Mouse (Mus musculus) heart, postnatal 0 days (tissue): Measurements from ENCODE around the gene Comt. TPM values are rescaled to one million over a fixed set of nuclear protein-coding genes. Genes with fewer than 3 reads are reported as not detected.

Source experiments
- ATAC-seq: fragments of 200-750 bp; cut with Nextera tagmentation; 2 replicates; pipeline ENCODE4 v1.8.0; 2017; ENCODE audit warnings: low read depth, moderate number of reproducible peaks, moderate library complexity; ENCODE audit not compliant: insufficient read depth
- DNase-seq: peaks from one replicate; pipeline ENCODE4 v3.0.0-alpha.2; 2016; ENCODE audit warnings: low spot score
- H3K27ac ChIP-seq: fragments of 300-500 bp; sonication (generic); 2 replicates; pipeline ENCODE4 v1.5.1; 2014; ENCODE audit warnings: low read depth, mild to moderate bottlenecking
- H3K27me3 ChIP-seq: fragments of 300-500 bp; sonication (generic); 2 replicates; pipeline ENCODE4 v1.6.1; 2014; ENCODE audit warnings: low read length, mixed read lengths; ENCODE audit not compliant: control insufficient read depth, insufficient read depth
- H3K36me3 ChIP-seq: fragments of 300-500 bp; sonication (generic); replicated peaks from 2 replicates; pipeline ENCODE4 v1.6.1; 2014; ENCODE audit warnings: low read length, mixed read lengths; ENCODE audit not compliant: control insufficient read depth, insufficient read depth
- H3K4me1 ChIP-seq: fragments of 300-500 bp; sonication (generic); 2 replicates; pipeline ENCODE4 v1.6.1; 2014; ENCODE audit warnings: antibody characterized with exemption; ENCODE audit not compliant: control insufficient read depth, insufficient read depth
- H3K4me2 ChIP-seq: fragments of 300-500 bp; sonication (generic); 2 replicates; pipeline ENCODE4 v1.6.1; 2014; ENCODE audit warnings: low read depth, mild to moderate bottlenecking, low read length, moderate library complexity
- H3K4me3 ChIP-seq: fragments of 300-500 bp; sonication (generic); 2 replicates; pipeline ENCODE4 v1.5.1; 2014; ENCODE audit warnings: low read depth, low read length
- H3K9ac ChIP-seq: fragments of 300-500 bp; sonication (generic); replicated peaks from 2 replicates; pipeline ENCODE4 v1.6.1; 2014; ENCODE audit warnings: low read depth, low read length, mixed read lengths
- H3K9me3 ChIP-seq: fragments of 300-500 bp; sonication (generic); replicated peaks from 2 replicates; pipeline ENCODE4 v1.6.1; 2016; ENCODE audit warnings: low read length; ENCODE audit not compliant: control insufficient read depth
- CTCF ChIP-seq: IDR thresholded peaks from 2 replicates; pipeline ENCODE4 v1.5.1; 2016; ENCODE audit warnings: antibody characterized with exemption, control low read depth, low read depth
- EP300 ChIP-seq: IDR thresholded peaks from 2 replicates; pipeline ENCODE4 v1.6.1; 2016; ENCODE audit warnings: antibody characterized with exemption, low read depth
- WGBS: fragments of 180-500 bp; shearing (Covaris S2); extraction: QIAGEN DNeasy Blood & Tissue Kit; methylation state at CpG from one replicate; pipeline ENCODE4 v1.1.7; 2014; 5-methylcytosine and 5-hydroxymethylcytosine counted together
- polyA plus RNA-seq: library from polyadenylated mRNA; unstranded; fragments of >200 nt; fragmentation: Nextera tagmentation; extraction: Ambion mirVana; gene quantifications from 2 replicates; pipeline ENCODE4 v1.2.1, GENCODE M21; 2015
- total RNA-seq: library from RNA; depleted of rRNA; stranded (reverse); fragments of >200 nt; gene quantifications from 2 replicates; pipeline ENCODE4 v1.2.3, GENCODE M21; 2014; ENCODE audit warnings: low replicate concordance

Gene Comt
- total and polyA plus RNA-seq, 2 experiments from 2014 or later: 155 to 168 TPM

DNA sequence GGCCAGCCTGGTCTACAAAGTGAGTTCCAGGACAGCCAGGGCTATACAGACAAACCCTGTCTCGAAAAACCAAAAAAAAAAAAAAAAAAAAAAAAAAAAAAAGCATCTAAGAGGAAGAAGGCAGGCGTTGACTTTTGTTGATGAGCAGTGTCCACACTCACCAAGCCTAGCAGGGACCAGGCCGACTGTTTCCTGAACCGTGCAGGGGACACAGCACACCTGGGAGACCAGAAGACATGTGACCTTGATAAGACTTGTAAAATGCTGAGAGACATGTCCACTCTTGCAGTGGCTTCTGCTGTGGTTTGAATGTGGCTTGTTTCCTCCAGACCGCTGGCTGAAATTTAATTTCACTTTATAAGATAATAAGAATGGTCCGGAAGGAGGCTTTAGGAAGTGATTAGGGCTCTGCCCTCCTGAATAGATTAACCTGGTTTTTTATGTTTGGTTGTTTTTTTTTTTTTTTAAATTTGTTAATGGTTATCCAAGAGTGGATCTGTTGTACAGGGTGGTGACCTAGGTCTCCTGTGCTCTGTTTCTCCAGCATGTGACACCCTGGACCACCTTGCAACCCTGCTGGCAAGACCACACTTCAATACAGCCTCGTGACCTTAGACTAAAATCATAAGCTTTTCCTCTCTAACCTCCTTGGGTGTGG lies 50.2 kb downstream of the Comt start:
- no peaks in the 10 kb centered on the region for H3K27me3 ChIP-seq
- no peak for DNase-seq
- 68% methylated on average over 7 of the region's 7 CpGs for WGBS
- no peak overlapping the region for H3K9ac ChIP-seq
- no peak overlapping the region for H3K4me2 ChIP-seq
- H3K9me3 ChIP-seq: no peaks in the 10 kb centered on the region
- H3K4me1 ChIP-seq: peaks cover 17% of the 10 kb centered on the region
- no peak overlapping the region for H3K4me3 ChIP-seq
- no peak for ATAC-seq
- no peak overlapping the region for H3K27ac ChIP-seq
- H3K36me3 ChIP-seq: no peaks in the 10 kb centered on the region
- TF ChIP-seq CTCF: no peak
- no peak for TF ChIP-seq EP300

DNA sequence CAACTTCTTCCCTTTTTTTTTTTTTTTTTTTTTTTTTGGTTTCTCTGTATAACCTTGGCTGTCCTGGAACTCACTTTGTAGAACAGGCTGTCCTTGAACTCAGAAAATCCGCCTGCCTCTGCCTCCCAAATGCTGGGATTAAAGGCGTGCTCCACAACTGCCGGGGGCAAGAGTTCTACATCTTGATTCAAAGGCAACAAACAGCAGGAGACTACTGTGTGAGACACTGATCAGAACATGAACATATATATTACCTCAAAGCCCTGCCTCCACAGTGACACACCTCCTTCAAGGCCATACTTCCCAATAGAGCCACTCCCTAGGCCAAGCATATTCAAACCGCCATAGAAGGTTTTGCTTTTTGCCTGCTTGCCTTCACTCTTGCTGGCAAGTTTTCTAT lies 53.0 kb downstream of the Comt start:
- no peak for ATAC-seq
- 92% methylated on average over 4 of the region's 4 CpGs for WGBS
- H3K27ac ChIP-seq: no peak overlapping the region
- H3K4me3 ChIP-seq: no peak overlapping the region
- H3K9ac ChIP-seq: no peak overlapping the region
- TF ChIP-seq EP300: no peak
- no peak for TF ChIP-seq CTCF
- peaks cover 7% of the 10 kb centered on the region; the same call in 1 of the 2 replicates for H3K4me1 ChIP-seq
- no peaks in the 10 kb centered on the region for H3K9me3 ChIP-seq
- no peak for DNase-seq
- H3K36me3 ChIP-seq: no peaks in the 10 kb centered on the region
- no peaks in the 10 kb centered on the region for H3K27me3 ChIP-seq
- no peak overlapping the region for H3K4me2 ChIP-seq

DNA sequence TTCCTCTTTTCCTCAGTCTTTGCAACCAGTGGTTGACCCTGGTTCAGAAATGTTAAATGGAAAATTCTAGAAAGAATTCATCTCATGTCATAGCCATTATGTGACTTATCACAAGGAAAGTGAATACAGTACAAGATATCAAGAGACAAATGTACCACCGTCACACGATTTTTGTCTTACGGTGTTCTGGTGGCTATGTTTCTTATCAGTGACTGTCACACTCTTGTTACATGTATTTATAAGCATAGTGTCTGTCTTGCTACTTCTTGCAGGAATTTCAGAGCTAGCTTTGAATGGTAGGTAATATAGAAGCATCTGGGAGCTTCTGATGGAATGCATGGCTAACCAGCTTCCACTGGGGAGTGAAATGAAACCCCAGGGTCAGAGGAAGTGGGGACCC lies 56.5 kb downstream of the Comt start:
- DNase-seq (no peak), ATAC-seq (no peak)
- Histone ChIP-seq H3K9ac (no peak overlapping the region), H3K27me3 (no peaks in the 10 kb centered on the region), H3K4me3 (no peak overlapping the region), H3K9me3 (no peaks in the 10 kb centered on the region), H3K36me3 (no peaks in the 10 kb centered on the region), H3K4me1 (no peaks in the 10 kb centered on the region), H3K4me2 (no peak overlapping the region), H3K27ac (no peak overlapping the region)
- WGBS: 55% methylated on average over 3 of the region's 3 CpGs
- TF ChIP-seq CTCF (no peak), EP300 (no peak)

DNA sequence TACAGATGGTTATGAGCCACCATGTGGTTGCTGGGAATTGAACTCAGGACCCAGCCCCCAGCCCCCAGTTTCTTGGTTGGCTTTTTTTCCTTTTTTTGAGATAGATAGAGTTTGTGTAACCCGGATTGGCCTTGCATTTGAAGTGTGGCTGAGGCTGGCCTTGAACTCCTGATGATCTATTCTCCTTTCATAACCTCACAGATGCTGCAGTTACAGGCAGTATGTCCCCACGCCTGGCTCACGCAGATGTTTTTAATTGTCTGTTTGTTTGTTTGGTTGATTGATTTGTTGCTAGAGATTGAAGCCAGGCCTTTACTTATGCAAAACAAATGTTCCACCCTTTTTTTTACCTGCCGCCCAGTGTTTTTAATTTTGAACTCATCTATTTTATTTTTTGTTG lies 59.8 kb downstream of the Comt start:
- ATAC-seq (no peak), DNase-seq (no peak)
- H3K4me1 ChIP-seq: no peaks in the 10 kb centered on the region
- H3K27me3 ChIP-seq: no peaks in the 10 kb centered on the region
- no peak overlapping the region for H3K9ac ChIP-seq
- H3K9me3 ChIP-seq: no peaks in the 10 kb centered on the region
- H3K4me2 ChIP-seq: no peak overlapping the region
- no peak overlapping the region for H3K27ac ChIP-seq
- no peak for TF ChIP-seq EP300
- no peak for TF ChIP-seq CTCF
- 92% methylated on average over 4 of the region's 4 CpGs for WGBS
- H3K4me3 ChIP-seq: no peak overlapping the region
- no peaks in the 10 kb centered on the region for H3K36me3 ChIP-seq

DNA sequence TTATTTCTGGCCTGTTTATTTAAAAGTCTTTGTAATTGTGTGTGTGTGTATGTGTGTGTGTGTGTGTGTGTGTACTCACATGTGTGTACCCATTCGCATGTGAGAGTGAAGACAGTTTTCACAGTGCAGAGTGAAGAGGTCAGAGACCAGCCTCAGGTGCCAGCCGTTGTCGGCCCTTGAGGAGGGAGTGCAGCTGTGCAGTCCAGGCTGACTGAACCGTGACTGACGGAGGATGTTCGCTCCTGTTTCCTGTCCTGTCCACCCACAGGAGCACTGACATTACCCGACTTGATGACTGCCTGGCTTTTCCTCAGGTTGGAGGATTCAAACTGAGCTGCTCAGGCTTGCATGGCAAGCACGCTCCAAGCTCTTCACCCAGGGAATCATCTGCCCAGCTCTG lies 63.7 kb downstream of the Comt start:
- H3K9ac ChIP-seq: no peak overlapping the region
- ATAC-seq (no peak), DNase-seq (no peak)
- no peak overlapping the region for H3K27ac ChIP-seq
- no peaks in the 10 kb centered on the region for H3K36me3 ChIP-seq
- no peak for TF ChIP-seq CTCF
- TF ChIP-seq EP300: no peak
- no peaks in the 10 kb centered on the region for H3K4me1 ChIP-seq
- no peak overlapping the region for H3K4me3 ChIP-seq
- H3K9me3 ChIP-seq: no peaks in the 10 kb centered on the region
- 68% methylated on average over 8 of the region's 8 CpGs for WGBS
- no peak overlapping the region for H3K4me2 ChIP-seq
- no peaks in the 10 kb centered on the region for H3K27me3 ChIP-seq

DNA sequence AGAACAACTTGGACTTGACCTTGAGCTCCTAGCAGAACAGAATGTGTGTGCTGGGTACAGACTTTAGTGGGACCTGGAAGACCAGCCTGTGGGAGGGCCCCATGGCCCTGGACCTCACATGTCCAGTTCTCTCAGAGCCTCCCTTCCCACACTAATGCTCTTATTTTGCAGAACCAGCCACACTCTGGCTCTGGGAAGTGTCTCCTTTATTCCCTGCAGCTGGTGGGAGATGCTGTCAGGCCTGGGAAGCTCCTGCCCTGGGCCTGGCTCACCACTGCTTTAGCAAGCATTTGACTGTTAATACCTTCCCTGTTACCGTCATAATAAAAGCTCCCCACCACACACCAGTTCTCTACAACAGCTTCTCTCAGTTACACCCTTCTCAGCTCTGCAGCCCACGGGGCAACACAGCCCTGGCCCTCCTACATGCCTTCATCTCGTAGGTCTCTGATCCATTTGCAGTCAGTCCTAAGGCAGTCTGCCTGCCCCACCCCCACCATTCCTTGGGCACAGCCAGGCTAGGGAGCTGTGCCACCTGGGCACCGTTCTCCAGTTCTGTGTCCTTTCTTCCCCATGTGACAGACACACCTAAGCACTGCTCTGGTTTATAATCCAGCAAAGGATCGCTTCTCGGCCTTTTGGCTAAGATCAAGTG lies 66.4 kb downstream of the Comt start:
- H3K4me2 ChIP-seq: no peak overlapping the region
- H3K4me3 ChIP-seq: no peak overlapping the region
- no peaks in the 10 kb centered on the region for H3K9me3 ChIP-seq
- no peak for TF ChIP-seq EP300
- TF ChIP-seq CTCF: no peak
- no peaks in the 10 kb centered on the region for H3K36me3 ChIP-seq
- no peaks in the 10 kb centered on the region for H3K27me3 ChIP-seq
- WGBS: 76% methylated on average over 6 of the region's 6 CpGs
- no peak for ATAC-seq
- H3K9ac ChIP-seq: no peak overlapping the region
- no peak overlapping the region for H3K27ac ChIP-seq
- DNase-seq: no peak
- H3K4me1 ChIP-seq: no peaks in the 10 kb centered on the region
